Mouse (Mus musculus): ENCODE results near the gene Polh.

Gene Polh

GRCm38 (mm10) chr17:46202421-46203071 is at the start of gene Polh, which contains the start of gene Xpo5:
Gene Polh (minus strand): TSS chr17:46202645.
Gene Xpo5 (plus strand): TSS chr17:46202782.
- peak; percentile 92 to 96 for DNase-seq

GRCm38 (mm10) chr17:46251174-46251573 is 48.7 kb upstream of the Polh start:
- no peak for DNase-seq

GRCm38 (mm10) chr17:46248189-46248522 is 45.7 kb upstream of the Polh start:
- DNase-seq: no peak

GRCm38 (mm10) chr17:46247512-46248188 is 45.2 kb upstream of the Polh start, which contains the start of the genes Polr1c and Yipf3:
Gene Polr1c (minus strand): TSS chr17:46248054.
Gene Yipf3 (plus strand): TSS chr17:46248080.
- DNase-seq: peak; percentile 97 to 98

GRCm38 (mm10) chr17:46244579-46244978 is 42.1 kb upstream of the Polh start:
- DNase-seq: no peak

- no peak for DNase-seq
Observed at GRCm38 (mm10) chr17:46243624-46244023, 41.2 kb upstream of the Polh start.

GRCm38 (mm10) chr17:46242993-46243392 is 40.5 kb upstream of the Polh start:
- no peak for DNase-seq

- no peak for DNase-seq
Observed at GRCm38 (mm10) chr17:46242274-46242673, 39.8 kb upstream of the Polh start.

GRCm38 (mm10) chr17:46241471-46241870 is 39.0 kb upstream of the Polh start:
- DNase-seq: no peak

GRCm38 (mm10) chr17:46239516-46240114 is 37.2 kb upstream of the Polh start:
- DNase-seq: no peak

- DNase-seq: no peak
Observed at GRCm38 (mm10) chr17:46237480-46237879, 35.0 kb upstream of the Polh start.

- no peak for DNase-seq
Observed at GRCm38 (mm10) chr17:46237079-46237478, 34.6 kb upstream of the Polh start.

- no peak for DNase-seq
Observed at GRCm38 (mm10) chr17:46236067-46236466, 33.6 kb upstream of the Polh start.

GRCm38 (mm10) chr17:46227576-46227975 is 25.1 kb upstream of the Polh start:
- no peak for DNase-seq

- no peak for DNase-seq
Observed at GRCm38 (mm10) chr17:46221601-46222000, 19.2 kb upstream of the Polh start.

- peak; percentile 33 to 56 for DNase-seq
Observed at GRCm38 (mm10) chr17:46210550-46210949, 8.1 kb upstream of the Polh start.

GRCm38 (mm10) chr17:46206676-46207075 is 4.2 kb upstream of the Polh start:
- no peak for DNase-seq

GRCm38 (mm10) chr17:46203078-46203477 is 633 bp upstream of the Polh start:
- no peak for DNase-seq

- no peak for DNase-seq
Observed at GRCm38 (mm10) chr17:46201151-46201550, 1.3 kb downstream of the Polh start.

GRCm38 (mm10) chr17:46188829-46189228 is 13.6 kb downstream of the Polh start:
- no peak for DNase-seq

GRCm38 (mm10) chr17:46182273-46182672 is 20.2 kb downstream of the Polh start:
- peak; percentile 52 to 56 for DNase-seq

GRCm38 (mm10) chr17:46170538-46170937 is 31.9 kb downstream of the Polh start:
- DNase-seq: peak in 1 of 2 experiments; percentile 46

- DNase-seq: no peak
Observed at GRCm38 (mm10) chr17:46168768-46169167, 33.7 kb downstream of the Polh start.

- peak in 1 of 2 experiments; percentile 24 for DNase-seq
Observed at GRCm38 (mm10) chr17:46168318-46168717, 34.1 kb downstream of the Polh start.
